Mouse (Mus musculus): ENCODE data around the gene Mdk. TPM values are rescaled to one million over a fixed set of nuclear protein-coding genes. Genes with fewer than 3 reads are reported as not detected.

Gene Mdk
- polyA plus RNA-seq, 1 experiment, result 0.29 TPM

- no peak overlapping the region for H3ac ChIP-seq (ENCODE audit: control insufficient read depth, insufficient read length)
- no peak overlapping the region for H3K4me3 ChIP-seq
- H3K4me2 ChIP-seq (ENCODE audit: low read depth), result no peak overlapping the region
- peaks cover 16% of the 10 kb centered on the region for H3K79me2 ChIP-seq (ENCODE audit: control insufficient read depth, insufficient read depth)
- TF ChIP-seq MAX (IDR thresholded peaks at IDR 0.05; ENCODE audit: low read depth) (no peak), POLR2AphosphoS2 (IDR thresholded peaks at IDR 0.05; ENCODE audit: insufficient read length, low read depth) (no peak), CEBPB (IDR thresholded peaks at IDR 0.05; ENCODE audit: insufficient read depth, poor library complexity, severe bottlenecking) (no peak), MYOD1 (IDR thresholded peaks at IDR 0.05; ENCODE audit: control insufficient read depth in 1 of 3, insufficient read length in 2 of 3, low read depth in 2 of 3) (no peak), SRF (IDR thresholded peaks at IDR 0.05; ENCODE audit: control insufficient read depth, insufficient read length, low read depth) (no peak), REST (IDR thresholded peaks at IDR 0.05; ENCODE audit: insufficient read depth, insufficient read length) (no peak), USF1 (IDR thresholded peaks at IDR 0.05; ENCODE audit: low read depth) (no peak), TCF12 (IDR thresholded peaks at IDR 0.05; ENCODE audit: insufficient read depth, poor library complexity, severe bottlenecking) (no peak), TCF3 (IDR thresholded peaks at IDR 0.05; ENCODE audit: insufficient read length, low read depth) (no peak), MYOG (IDR thresholded peaks at IDR 0.05; ENCODE audit: control insufficient read depth in 1 of 3, insufficient read depth in 1 of 3, insufficient read length in 2 of 3, low read depth in 2 of 3) (no peak), E2F4 (IDR thresholded peaks at IDR 0.05; ENCODE audit: insufficient read depth) (no peak), POLR2A (IDR thresholded peaks at IDR 0.05; ENCODE audit: insufficient read length, low read depth) (no peak)
- H3K36me3 ChIP-seq (ENCODE audit: control insufficient read depth, insufficient read depth), result peaks cover 15% of the 10 kb centered on the region
- no peaks in the 10 kb centered on the region for H3K27me3 ChIP-seq (ENCODE audit: control insufficient read depth, insufficient read depth, insufficient read length)
These were observed 10.3 kb upstream of the Mdk start for GRCm38 (mm10) chr2:91942356-91942755.

DNA sequence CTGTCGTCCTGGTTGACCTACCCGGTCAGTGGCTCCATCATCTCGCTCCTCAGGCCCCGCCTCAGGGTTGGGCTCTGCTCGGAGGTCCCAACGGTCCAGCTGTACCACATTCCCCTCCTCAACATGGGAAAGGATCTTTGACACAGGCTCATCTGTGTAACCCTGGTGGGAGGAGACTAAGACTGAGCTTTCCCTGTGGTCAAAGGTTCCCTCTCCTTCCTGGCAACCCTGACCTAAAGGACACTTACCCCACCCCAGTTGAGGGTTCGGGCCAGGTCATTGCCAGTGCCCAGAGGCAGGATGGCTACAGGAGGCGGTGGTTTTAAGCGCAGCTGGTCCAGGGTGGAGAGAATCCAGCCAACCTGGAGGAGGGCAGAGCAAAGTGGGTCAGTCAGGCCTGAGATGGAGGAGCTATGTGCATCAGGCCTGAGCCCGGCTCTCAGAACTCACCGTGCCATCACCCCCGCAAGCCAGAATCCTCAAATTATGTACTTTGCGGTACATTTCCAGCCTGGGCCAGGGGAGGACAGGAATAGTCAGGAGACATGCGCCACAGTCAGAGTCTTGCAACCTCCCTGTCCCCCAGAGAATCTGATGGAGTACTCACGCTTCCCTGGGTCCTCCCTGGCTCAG lies 7.3 kb upstream of the Mdk start:
- Histone ChIP-seq H3K4me3 (no peak overlapping the region), H3K79me2 (ENCODE audit: control insufficient read depth, insufficient read depth) (no peaks in the 10 kb centered on the region), H3K36me3 (ENCODE audit: control insufficient read depth, insufficient read depth) (peaks cover 20% of the 10 kb centered on the region), H3ac (ENCODE audit: control insufficient read depth, insufficient read length) (no peak overlapping the region), H3K4me2 (ENCODE audit: low read depth) (no peak overlapping the region), H3K27me3 (ENCODE audit: control insufficient read depth, insufficient read depth, insufficient read length) (no peaks in the 10 kb centered on the region)
- TF ChIP-seq CEBPB (IDR thresholded peaks at IDR 0.05; ENCODE audit: insufficient read depth, poor library complexity, severe bottlenecking), result no peak
- TF ChIP-seq SRF (IDR thresholded peaks at IDR 0.05; ENCODE audit: control insufficient read depth, insufficient read length, low read depth), result no peak
- no peak for TF ChIP-seq POLR2A (IDR thresholded peaks at IDR 0.05; ENCODE audit: insufficient read length, low read depth)
- TF ChIP-seq E2F4 (IDR thresholded peaks at IDR 0.05; ENCODE audit: insufficient read depth), result no peak
- TF ChIP-seq POLR2AphosphoS2 (IDR thresholded peaks at IDR 0.05; ENCODE audit: insufficient read length, low read depth), result no peak
- TF ChIP-seq MAX (IDR thresholded peaks at IDR 0.05; ENCODE audit: low read depth), result no peak
- no peak for TF ChIP-seq TCF3 (IDR thresholded peaks at IDR 0.05; ENCODE audit: insufficient read length, low read depth)
- no peak for TF ChIP-seq TCF12 (IDR thresholded peaks at IDR 0.05; ENCODE audit: insufficient read depth, poor library complexity, severe bottlenecking)

DNA sequence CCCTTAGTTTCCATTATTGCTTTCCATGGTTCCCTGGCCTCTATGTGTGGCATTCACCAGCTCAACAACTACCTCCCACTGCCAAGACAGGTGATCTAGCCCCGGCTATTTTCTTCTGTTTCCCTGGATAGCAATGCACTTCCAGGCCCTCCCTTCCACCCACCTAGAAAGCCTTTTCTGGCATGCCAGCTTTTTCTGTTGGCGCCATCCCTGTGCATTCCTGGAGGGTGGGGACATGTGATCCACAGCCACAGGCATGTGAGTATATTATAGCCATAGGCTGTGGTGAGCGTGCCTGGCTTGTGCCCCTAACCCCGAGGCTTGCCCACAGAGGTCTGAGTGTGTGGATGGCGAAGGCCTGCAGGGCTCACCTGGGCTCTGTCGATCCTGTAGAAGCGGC lies 4.1 kb upstream of the Mdk start:
- H3K79me2 ChIP-seq (ENCODE audit: control insufficient read depth, insufficient read depth), result no peaks in the 10 kb centered on the region
- no peaks in the 10 kb centered on the region for H3K27me3 ChIP-seq (ENCODE audit: control insufficient read depth, insufficient read depth, insufficient read length)
- no peak overlapping the region for H3K4me3 ChIP-seq
- no peak overlapping the region for H3ac ChIP-seq (ENCODE audit: control insufficient read depth, insufficient read length)
- peaks cover 16% of the 10 kb centered on the region for H3K36me3 ChIP-seq (ENCODE audit: control insufficient read depth, insufficient read depth)
- TF ChIP-seq TCF12 (IDR thresholded peaks at IDR 0.05; ENCODE audit: insufficient read depth, poor library complexity, severe bottlenecking) (no peak), POLR2AphosphoS2 (IDR thresholded peaks at IDR 0.05; ENCODE audit: insufficient read length, low read depth) (no peak), TCF3 (IDR thresholded peaks at IDR 0.05; ENCODE audit: insufficient read length, low read depth) (no peak), MYOD1 (IDR thresholded peaks at IDR 0.05; ENCODE audit: control insufficient read depth in 1 of 3, insufficient read length in 2 of 3, low read depth in 2 of 3) (no peak), MYOG (IDR thresholded peaks at IDR 0.05; ENCODE audit: control insufficient read depth in 1 of 3, insufficient read depth in 1 of 3, insufficient read length in 2 of 3, low read depth in 2 of 3) (no peak), MAX (IDR thresholded peaks at IDR 0.05; ENCODE audit: low read depth) (no peak), POLR2A (IDR thresholded peaks at IDR 0.05; ENCODE audit: insufficient read length, low read depth) (no peak), REST (IDR thresholded peaks at IDR 0.05; ENCODE audit: insufficient read depth, insufficient read length) (no peak), E2F4 (IDR thresholded peaks at IDR 0.05; ENCODE audit: insufficient read depth) (no peak), CEBPB (IDR thresholded peaks at IDR 0.05; ENCODE audit: insufficient read depth, poor library complexity, severe bottlenecking) (no peak), SRF (IDR thresholded peaks at IDR 0.05; ENCODE audit: control insufficient read depth, insufficient read length, low read depth) (no peak), USF1 (IDR thresholded peaks at IDR 0.05; ENCODE audit: low read depth) (no peak)
- no peak overlapping the region for H3K4me2 ChIP-seq (ENCODE audit: low read depth)

DNA sequence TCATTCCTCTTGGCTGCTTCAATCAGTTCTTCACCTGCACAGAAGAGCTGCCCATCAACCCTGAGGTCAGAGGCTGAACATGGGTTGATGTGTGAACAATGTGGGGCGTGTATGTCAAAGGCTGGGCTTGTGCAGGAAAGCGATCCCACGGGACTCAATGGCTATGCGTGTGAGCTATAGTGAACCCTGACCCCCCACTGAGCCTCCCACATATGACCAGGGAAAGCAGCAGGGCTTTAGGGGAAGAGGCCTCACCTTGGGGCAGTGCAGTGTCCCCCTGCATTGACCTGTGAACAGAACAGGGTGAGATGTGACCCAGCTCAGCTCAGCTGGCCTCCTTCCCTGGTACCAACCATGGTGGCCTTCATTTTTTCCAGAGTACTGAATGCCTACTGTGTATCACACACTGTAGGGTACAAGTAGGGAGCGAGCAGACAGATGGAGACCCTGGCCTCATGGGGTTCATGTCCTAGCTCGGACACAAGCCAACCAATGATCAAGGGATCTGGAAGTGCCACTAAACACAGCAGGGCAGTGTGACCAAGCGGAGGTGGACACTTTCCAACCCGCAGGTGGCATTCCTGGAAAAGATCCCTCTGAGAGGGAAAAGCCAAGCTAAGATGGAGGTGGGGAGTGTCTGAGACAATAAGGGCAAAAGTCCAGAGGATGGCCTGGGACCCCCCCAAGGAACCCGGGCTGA lies 2.9 kb upstream of the Mdk start:
- H3K79me2 ChIP-seq (ENCODE audit: control insufficient read depth, insufficient read depth), result no peaks in the 10 kb centered on the region
- TF ChIP-seq POLR2AphosphoS2 (IDR thresholded peaks at IDR 0.05; ENCODE audit: insufficient read length, low read depth), result no peak
- no peak for TF ChIP-seq MYOG (IDR thresholded peaks at IDR 0.05; ENCODE audit: control insufficient read depth in 1 of 3, insufficient read depth in 1 of 3, insufficient read length in 2 of 3, low read depth in 2 of 3)
- TF ChIP-seq MYOD1 (IDR thresholded peaks at IDR 0.05; ENCODE audit: control insufficient read depth in 1 of 3, insufficient read length in 2 of 3, low read depth in 2 of 3), result no peak
- H3K27me3 ChIP-seq (ENCODE audit: control insufficient read depth, insufficient read depth, insufficient read length), result no peaks in the 10 kb centered on the region
- no peak overlapping the region for H3K4me2 ChIP-seq (ENCODE audit: low read depth)
- H3ac ChIP-seq (ENCODE audit: control insufficient read depth, insufficient read length), result no peak overlapping the region
- H3K36me3 ChIP-seq (ENCODE audit: control insufficient read depth, insufficient read depth), result peaks cover 14% of the 10 kb centered on the region
- H3K4me3 ChIP-seq, result no peak overlapping the region

Data from myocyte (in vitro differentiated cells).